Mouse (Mus musculus) heart, postnatal 0 days (tissue): ENCODE measurements at regions not wholly inside any gene's neighbourhood (a gene's known extent, or its start where the extent isn't known, plus 50 kb on each side); places are given as distances from the start of the nearest gene placed in this dataset.

Experiments
- CTCF ChIP-seq: IDR thresholded peaks from 2 replicates; pipeline ENCODE4 v1.5.1; 2016; ENCODE audit warnings: antibody characterized with exemption, control low read depth, low read depth
- EP300 ChIP-seq: IDR thresholded peaks from 2 replicates; pipeline ENCODE4 v1.6.1; 2016; ENCODE audit warnings: antibody characterized with exemption, low read depth

GRCm38 (mm10) chr6:116914073-116914472 lies 197.4 kb upstream of the Tmem72 start:
- TF ChIP-seq EP300, result no peak
- no peak for TF ChIP-seq CTCF
